Mouse (Mus musculus): Measurements from ENCODE around the gene Gm5108.

Gm5108 gene

DNA sequence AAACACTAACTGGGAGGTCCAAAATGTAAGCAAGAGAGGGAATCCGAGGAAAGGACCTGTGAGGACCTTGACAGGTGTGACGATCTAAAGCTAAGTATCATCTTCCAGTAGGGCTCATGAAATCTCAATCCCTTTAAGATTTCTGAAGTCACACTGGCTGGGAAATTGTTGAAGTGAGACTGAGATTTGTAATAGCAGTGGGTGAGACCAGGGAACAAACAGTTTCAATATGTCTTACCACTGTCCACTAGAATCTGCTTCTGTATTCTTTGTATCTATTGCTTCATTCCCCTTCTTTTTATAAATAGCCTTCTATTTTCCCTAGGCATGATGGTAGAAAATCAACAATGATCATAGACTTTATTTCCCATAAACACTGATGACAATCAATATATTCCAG lies 79.4 kb downstream of the Gm5108 start:
- no peak for DNase-seq (ENCODE audit: low spot score in 2 of 2)

Measured in right cerebral cortex, adult 2 months (tissue).